Mouse (Mus musculus) cerebellum, adult 2 months (tissue): ENCODE measurements around the gene Usp7.

Experiments used
- CTCF ChIP-seq: fragments of 200-500 bp; IDR thresholded peaks from 2 replicates; pipeline ENCODE4 v1.5.1; 2011; ENCODE audit warnings: low read depth, mild to moderate bottlenecking, control low read depth, low read length, moderate library complexity, borderline replicate concordance; ENCODE audit not compliant: insufficient read depth
- POLR2A ChIP-seq: fragments of 200-500 bp; IDR thresholded peaks from 2 replicates; pipeline ENCODE4 v1.6.1; 2011; ENCODE audit warnings: low read length, control low read depth, borderline replicate concordance; ENCODE audit not compliant: insufficient read depth

DNA sequence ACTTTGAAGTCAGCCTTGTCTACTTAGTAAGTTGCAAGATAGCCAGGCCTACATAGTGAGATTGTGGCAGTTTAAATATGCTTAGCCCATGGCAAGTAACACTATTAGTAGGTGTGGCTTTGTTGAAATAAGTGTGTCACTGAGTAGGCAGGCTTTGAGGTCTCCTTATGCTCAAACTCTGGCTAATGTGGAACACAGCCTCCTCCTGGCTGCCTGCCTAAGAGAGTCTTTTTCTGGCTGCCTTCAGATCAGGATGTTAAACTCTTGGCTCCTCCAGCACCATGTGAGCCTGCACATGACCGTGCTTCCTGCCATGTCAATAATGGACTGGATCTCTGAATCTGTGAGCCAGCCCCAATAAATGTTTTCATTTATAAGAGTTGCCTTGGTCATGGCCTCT is 29.3 kb upstream of the Usp7 start:
- TF ChIP-seq CTCF (no peak), POLR2A (no peak)
